Mouse (Mus musculus): ENCODE results near the gene Nrf1. TPM values are rescaled to one million over a fixed set of nuclear protein-coding genes. Genes with fewer than 3 reads are reported as not detected.

Nrf1 gene
- polyA plus RNA-seq, 1 experiment from 2014 or later = 32.0 TPM

DNA sequence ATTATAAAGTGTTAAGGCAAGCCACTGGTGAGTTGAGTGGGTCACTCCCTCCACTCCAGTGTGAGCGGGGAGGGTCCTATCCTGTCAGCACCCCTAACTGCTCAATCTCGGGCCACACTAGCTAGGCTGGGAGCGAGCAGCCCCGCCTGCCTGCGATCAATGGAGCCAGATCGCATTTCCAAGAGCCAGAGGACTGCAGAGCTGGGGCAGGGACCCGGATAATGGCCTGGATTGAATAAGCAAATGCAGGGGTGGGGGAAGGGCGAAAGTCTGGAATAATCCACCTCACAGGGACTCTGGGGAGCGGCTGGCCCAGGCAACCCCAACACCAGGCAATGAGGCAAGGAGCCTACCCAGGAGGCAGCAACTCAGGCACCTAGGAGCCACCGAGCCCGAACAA, 119.4 kb downstream of the Nrf1 start:
- H3K4me1 ChIP-seq (replicated peaks; ENCODE audit: insufficient read depth, low read length) = peaks cover 16% of the 10 kb centered on the region; the same call in 1 of the 2 replicates
- 30% methylated on average over 11 of the region's 11 CpGs for WGBS
- no peaks in the 10 kb centered on the region for H3K36me3 ChIP-seq (ENCODE audit: insufficient read depth, low read length)
- peaks cover 15% of the 10 kb centered on the region for H3K27me3 ChIP-seq (ENCODE audit: insufficient read depth, low read length)
- no peak for TF ChIP-seq CTCF (IDR thresholded peaks at IDR 0.05; ENCODE audit: low read depth)
- no peak overlapping the region for H3K27ac ChIP-seq
- no peak for DNase-seq (ENCODE audit: low spot score)
- H3K9me3 ChIP-seq (replicated peaks; ENCODE audit: low read length) = no peaks in the 10 kb centered on the region
- H3K4me3 ChIP-seq (replicated peaks; ENCODE audit: low read depth, low read length) = no peak overlapping the region
- no peak overlapping the region for H3K4me2 ChIP-seq (ENCODE audit: low read length)
- no peak for ATAC-seq (replicated peaks; ENCODE audit: low FRiP score, low read depth)
- no peak overlapping the region for H3K9ac ChIP-seq (ENCODE audit: low read depth, low read length)

DNA sequence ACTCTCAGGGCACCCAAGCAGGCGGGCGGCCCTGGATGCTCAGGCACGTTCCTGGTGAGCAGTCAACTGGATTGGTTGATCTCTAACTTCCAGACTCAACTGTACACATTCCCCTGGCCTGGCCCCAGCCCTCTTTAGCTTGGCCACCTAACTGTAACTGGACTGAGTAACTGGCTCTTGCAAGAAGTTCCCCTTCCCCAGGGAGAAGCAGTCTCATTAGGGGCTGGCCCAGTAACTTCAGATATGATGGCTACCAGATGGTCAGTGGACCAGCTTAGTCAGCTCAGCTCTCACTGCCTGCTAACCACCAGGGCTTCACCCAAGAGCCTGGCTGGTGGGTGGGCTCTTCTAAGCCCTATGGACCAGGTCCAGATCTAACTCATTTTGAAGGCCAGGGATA, 120.5 kb downstream of the Nrf1 start:
- 75% methylated on average over 3 of the region's 3 CpGs for WGBS
- H3K4me1 ChIP-seq (replicated peaks; ENCODE audit: insufficient read depth, low read length) = peaks cover 17% of the 10 kb centered on the region; the same call in 1 of the 2 replicates
- H3K9ac ChIP-seq (ENCODE audit: low read depth, low read length) = no peak overlapping the region
- DNase-seq (ENCODE audit: low spot score) (peak; percentile 54), ATAC-seq (replicated peaks; ENCODE audit: low FRiP score, low read depth) (no peak)
- H3K27me3 ChIP-seq (ENCODE audit: insufficient read depth, low read length) = peaks cover 26% of the 10 kb centered on the region
- H3K9me3 ChIP-seq (replicated peaks; ENCODE audit: low read length) = no peaks in the 10 kb centered on the region
- H3K36me3 ChIP-seq (ENCODE audit: insufficient read depth, low read length) = no peaks in the 10 kb centered on the region
- H3K27ac ChIP-seq = no peak overlapping the region
- no peak for TF ChIP-seq CTCF (IDR thresholded peaks at IDR 0.05; ENCODE audit: low read depth)
- H3K4me3 ChIP-seq (replicated peaks; ENCODE audit: low read depth, low read length) = no peak overlapping the region
- H3K4me2 ChIP-seq (ENCODE audit: low read length) = no peak overlapping the region

DNA sequence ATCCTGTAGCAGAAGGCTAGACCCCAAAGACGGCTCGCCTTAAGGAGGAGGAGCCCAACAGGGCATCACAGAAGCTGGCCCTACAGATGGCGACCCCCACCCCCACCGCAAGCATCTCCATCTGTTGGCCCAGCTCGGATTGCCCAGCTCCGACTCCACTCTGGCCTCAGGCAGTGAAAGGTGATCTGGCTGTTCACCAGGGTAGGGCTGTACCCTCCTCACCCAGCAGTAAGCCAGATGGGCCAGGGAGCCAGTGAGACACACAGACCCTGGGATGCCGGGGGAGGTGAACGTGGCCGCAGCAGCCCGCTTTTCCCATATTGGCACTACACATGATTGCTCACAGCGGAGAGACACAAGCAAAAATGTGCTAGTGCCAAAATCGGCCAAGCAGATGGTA, 121.4 kb downstream of the Nrf1 start:
- WGBS = 36% methylated on average over 12 of the region's 12 CpGs
- no peak for TF ChIP-seq CTCF (IDR thresholded peaks at IDR 0.05; ENCODE audit: low read depth)
- Histone ChIP-seq H3K9ac (ENCODE audit: low read depth, low read length) (no peak overlapping the region), H3K4me3 (replicated peaks; ENCODE audit: low read depth, low read length) (no peak overlapping the region), H3K4me1 (replicated peaks; ENCODE audit: insufficient read depth, low read length) (peaks cover 25% of the 10 kb centered on the region; the same call in 1 of the 2 replicates), H3K4me2 (ENCODE audit: low read length) (no peak overlapping the region), H3K36me3 (ENCODE audit: insufficient read depth, low read length) (no peaks in the 10 kb centered on the region), H3K27me3 (ENCODE audit: insufficient read depth, low read length) (peaks cover 35% of the 10 kb centered on the region), H3K27ac (no peak overlapping the region), H3K9me3 (replicated peaks; ENCODE audit: low read length) (no peaks in the 10 kb centered on the region)
- ATAC-seq (replicated peaks; ENCODE audit: low FRiP score, low read depth) (no peak), DNase-seq (ENCODE audit: low spot score) (peak; percentile 53)

DNA sequence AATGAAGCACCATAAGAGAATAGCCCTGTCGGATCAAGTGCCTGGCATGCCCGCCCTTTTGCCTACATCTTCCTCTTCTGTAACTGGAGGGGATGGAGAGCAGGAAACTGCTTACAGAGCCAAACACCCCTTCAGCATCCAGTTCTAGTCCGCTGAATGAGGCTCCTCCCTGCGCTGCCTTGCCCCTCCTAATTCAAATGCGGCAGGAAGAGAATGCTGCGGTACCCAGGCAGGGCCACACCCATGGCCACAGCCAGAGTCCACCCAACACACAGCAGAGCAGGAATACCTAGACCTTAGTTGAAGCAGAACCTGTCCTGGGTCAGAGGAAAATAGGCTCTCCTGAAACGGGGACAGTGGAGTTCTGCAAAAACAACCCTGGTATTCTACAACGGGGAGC, 123.4 kb downstream of the Nrf1 start:
- no peak for TF ChIP-seq CTCF (IDR thresholded peaks at IDR 0.05; ENCODE audit: low read depth)
- no peaks in the 10 kb centered on the region for H3K36me3 ChIP-seq (ENCODE audit: insufficient read depth, low read length)
- H3K9ac ChIP-seq (ENCODE audit: low read depth, low read length) = no peak overlapping the region
- peaks cover 56% of the 10 kb centered on the region for H3K27me3 ChIP-seq (ENCODE audit: insufficient read depth, low read length)
- peaks cover 44% of the 10 kb centered on the region; the same call in 1 of the 2 replicates for H3K4me1 ChIP-seq (replicated peaks; ENCODE audit: insufficient read depth, low read length)
- no peaks in the 10 kb centered on the region for H3K9me3 ChIP-seq (replicated peaks; ENCODE audit: low read length)
- ATAC-seq (replicated peaks; ENCODE audit: low FRiP score, low read depth) = no peak
- no peak overlapping the region for H3K4me3 ChIP-seq (replicated peaks; ENCODE audit: low read depth, low read length)
- DNase-seq (ENCODE audit: low spot score) = no peak
- 43% methylated on average over 8 of the region's 8 CpGs for WGBS
- H3K4me2 ChIP-seq (ENCODE audit: low read length) = no peak overlapping the region
- no peak overlapping the region for H3K27ac ChIP-seq

DNA sequence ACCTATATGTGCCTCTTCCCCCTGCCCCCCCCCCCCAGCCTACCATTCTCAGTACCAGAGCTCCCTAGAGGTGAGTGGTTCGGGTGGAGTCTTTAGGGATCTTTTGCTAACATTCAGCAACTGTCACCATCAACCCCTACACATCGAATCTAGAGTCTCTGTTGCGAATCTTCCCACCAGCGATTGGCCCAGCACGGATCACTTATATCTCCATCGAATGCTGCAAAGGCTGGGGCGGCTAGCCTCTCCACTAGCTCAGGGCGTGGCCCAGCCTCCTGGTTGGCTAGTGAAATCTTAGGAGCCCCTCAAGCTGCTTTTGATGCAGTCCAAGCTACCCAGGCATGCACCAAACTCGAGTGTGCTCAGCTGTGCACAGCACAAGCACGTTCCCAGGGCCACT, 124.2 kb downstream of the Nrf1 start:
- 27% methylated on average over 10 of the region's 10 CpGs for WGBS
- no peak for TF ChIP-seq CTCF (IDR thresholded peaks at IDR 0.05; ENCODE audit: low read depth)
- H3K27me3 ChIP-seq (ENCODE audit: insufficient read depth, low read length) = peaks cover 63% of the 10 kb centered on the region
- H3K4me2 ChIP-seq (ENCODE audit: low read length) = no peak overlapping the region
- DNase-seq (ENCODE audit: low spot score) (no peak), ATAC-seq (replicated peaks; ENCODE audit: low FRiP score, low read depth) (no peak)
- H3K9ac ChIP-seq (ENCODE audit: low read depth, low read length) = no peak overlapping the region
- no peaks in the 10 kb centered on the region for H3K9me3 ChIP-seq (replicated peaks; ENCODE audit: low read length)
- H3K36me3 ChIP-seq (ENCODE audit: insufficient read depth, low read length) = no peaks in the 10 kb centered on the region
- no peak overlapping the region for H3K4me3 ChIP-seq (replicated peaks; ENCODE audit: low read depth, low read length)
- H3K4me1 ChIP-seq (replicated peaks; ENCODE audit: insufficient read depth, low read length) = peaks cover 45% of the 10 kb centered on the region; the same call in 1 of the 2 replicates
- H3K27ac ChIP-seq = no peak overlapping the region

DNA sequence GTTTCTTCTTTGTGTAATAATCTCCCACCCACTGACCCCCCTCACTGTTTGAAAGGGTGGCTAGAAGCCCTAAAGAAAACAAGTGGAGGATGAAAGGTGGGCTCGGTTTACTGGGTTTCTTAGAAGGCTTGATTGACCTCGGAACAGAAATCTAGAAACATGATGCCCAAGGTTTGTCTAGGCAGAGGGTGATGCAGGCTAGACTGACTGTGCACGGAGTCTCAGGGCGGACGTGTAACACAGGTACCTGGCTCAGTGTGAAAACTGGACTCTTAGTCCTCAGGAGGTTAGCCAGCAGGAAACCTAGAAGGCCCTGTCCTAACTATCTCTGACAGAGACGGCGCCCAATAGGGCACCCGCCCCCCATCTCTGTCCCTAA, 124.6 kb downstream of the Nrf1 start:
- TF ChIP-seq CTCF (IDR thresholded peaks at IDR 0.05; ENCODE audit: low read depth) = no peak
- H3K4me1 ChIP-seq (replicated peaks; ENCODE audit: insufficient read depth, low read length) = peaks cover 40% of the 10 kb centered on the region; the same call in 1 of the 2 replicates
- no peak for DNase-seq (ENCODE audit: low spot score)

More for the DNA sequence above, 124.6 kb downstream of the Nrf1 start:
- no peaks in the 10 kb centered on the region for H3K36me3 ChIP-seq (ENCODE audit: insufficient read depth, low read length)
- no peak overlapping the region for H3K9ac ChIP-seq (ENCODE audit: low read depth, low read length)
- peak overlapping the region; percentile 71 for H3K4me2 ChIP-seq (ENCODE audit: low read length)
- ATAC-seq (replicated peaks; ENCODE audit: low FRiP score, low read depth) = no peak
- 9% methylated on average over 8 of the region's 8 CpGs for WGBS
- peaks cover 68% of the 10 kb centered on the region for H3K27me3 ChIP-seq (ENCODE audit: insufficient read depth, low read length)
- no peaks in the 10 kb centered on the region for H3K9me3 ChIP-seq (replicated peaks; ENCODE audit: low read length)
- H3K27ac ChIP-seq = no peak overlapping the region
- peak overlapping the region; percentile 40; the same call in 1 of the 2 replicates for H3K4me3 ChIP-seq (replicated peaks; ENCODE audit: low read depth, low read length)

Data from kidney, postnatal 0 days (tissue).